Mouse (Mus musculus): ENCODE measurements around the gene Klrg2.

Klrg2 gene

GRCm38 (mm10) chr6:38576096-38576495 is 60.9 kb downstream of the Klrg2 start:
- TF ChIP-seq GATA4 (IDR thresholded peaks at IDR 0.05; ENCODE audit: insufficient replicate concordance, low read length) = no peak
